Mouse (Mus musculus) heart, embryonic 16.5 days (tissue): Measurements from ENCODE around the gene Irf7. TPM values are rescaled to one million over a fixed set of nuclear protein-coding genes. Genes with fewer than 3 reads are reported as not detected.
A peak's percentile ranks its signal among the peaks of the same experiment; 100 is the strongest.

Experiments
- ATAC-seq: fragments of 200-750 bp; cut with Nextera tagmentation; replicated peaks from 2 replicates; pipeline ENCODE4 v1.8.0; 2017; ENCODE audit warnings: moderate number of reproducible peaks; ENCODE audit not compliant: insufficient read depth, low FRiP score; ENCODE audit errors: extremely low read depth
- H3K27ac ChIP-seq: fragments of 300-500 bp; sonication (generic); 2 replicates; pipeline ENCODE4 v1.5.1; 2014; ENCODE audit warnings: mild to moderate bottlenecking, low read length, control low read depth, moderate library complexity
- H3K27me3 ChIP-seq: fragments of 300-500 bp; sonication (generic); 2 replicates; pipeline ENCODE4 v1.6.1; 2014; ENCODE audit warnings: low read length, mixed read lengths; ENCODE audit not compliant: control insufficient read depth, insufficient read depth
- H3K36me3 ChIP-seq: fragments of 300-500 bp; sonication (generic); 2 replicates; pipeline ENCODE4 v1.6.1; 2014; ENCODE audit not compliant: control insufficient read depth, insufficient read depth
- H3K4me1 ChIP-seq: fragments of 300-500 bp; sonication (generic); 2 replicates; pipeline ENCODE4 v1.6.1; 2014; ENCODE audit warnings: low read length, mixed read lengths; ENCODE audit not compliant: control insufficient read depth, insufficient read depth
- H3K4me2 ChIP-seq: fragments of 300-500 bp; sonication (generic); 2 replicates; pipeline ENCODE4 v1.6.1; 2014; ENCODE audit warnings: low read depth, mild to moderate bottlenecking, control low read depth, low read length
- H3K4me3 ChIP-seq: fragments of 300-500 bp; sonication (generic); 2 replicates; pipeline ENCODE4 v1.5.1; 2014; ENCODE audit warnings: mild to moderate bottlenecking, control low read depth, low read length
- H3K9ac ChIP-seq: fragments of 300-500 bp; sonication (generic); 2 replicates; pipeline ENCODE4 v1.6.1; 2014; ENCODE audit warnings: low read length, control low read depth
- H3K9me3 ChIP-seq: fragments of 300-500 bp; sonication (generic); replicated peaks from 2 replicates; pipeline ENCODE4 v1.6.1; 2016; ENCODE audit warnings: low read length; ENCODE audit not compliant: control insufficient read depth
- WGBS: fragments of 180-500 bp; shearing (Covaris S2); extraction: QIAGEN DNeasy Blood & Tissue Kit; methylation state at CpG from one replicate; pipeline ENCODE4 v1.1.7; 2014; 5-methylcytosine and 5-hydroxymethylcytosine counted together
- polyA plus RNA-seq: library from polyadenylated mRNA; unstranded; fragments of >200 nt; fragmentation: Nextera tagmentation; extraction: Ambion mirVana; gene quantifications from 2 replicates; pipeline ENCODE4 v1.2.1, GENCODE M21; 2015

The Irf7 gene
- polyA plus RNA-seq, 1 experiment from 2014 or later: 9.1 TPM

DNA sequence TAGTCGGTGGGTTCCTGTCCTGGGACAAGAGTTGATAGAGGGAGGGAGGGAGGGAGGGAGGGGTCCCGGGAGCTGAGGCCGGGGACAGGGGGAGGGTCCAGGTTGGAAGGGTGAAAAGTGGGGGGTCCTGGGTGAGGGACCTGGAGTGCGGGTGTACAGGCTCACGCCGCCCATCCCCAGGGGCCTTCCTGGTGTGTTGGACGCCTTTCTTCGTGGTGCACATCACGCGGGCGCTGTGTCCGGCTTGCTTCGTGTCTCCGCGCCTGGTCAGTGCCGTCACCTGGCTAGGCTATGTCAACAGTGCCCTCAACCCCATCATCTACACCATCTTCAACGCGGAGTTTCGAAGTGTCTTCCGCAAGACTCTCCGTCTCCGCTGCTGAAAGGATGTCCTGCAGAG, 28.2 kb upstream of the Irf7 start:
- no peaks in the 10 kb centered on the region for H3K9me3 ChIP-seq

DNA sequence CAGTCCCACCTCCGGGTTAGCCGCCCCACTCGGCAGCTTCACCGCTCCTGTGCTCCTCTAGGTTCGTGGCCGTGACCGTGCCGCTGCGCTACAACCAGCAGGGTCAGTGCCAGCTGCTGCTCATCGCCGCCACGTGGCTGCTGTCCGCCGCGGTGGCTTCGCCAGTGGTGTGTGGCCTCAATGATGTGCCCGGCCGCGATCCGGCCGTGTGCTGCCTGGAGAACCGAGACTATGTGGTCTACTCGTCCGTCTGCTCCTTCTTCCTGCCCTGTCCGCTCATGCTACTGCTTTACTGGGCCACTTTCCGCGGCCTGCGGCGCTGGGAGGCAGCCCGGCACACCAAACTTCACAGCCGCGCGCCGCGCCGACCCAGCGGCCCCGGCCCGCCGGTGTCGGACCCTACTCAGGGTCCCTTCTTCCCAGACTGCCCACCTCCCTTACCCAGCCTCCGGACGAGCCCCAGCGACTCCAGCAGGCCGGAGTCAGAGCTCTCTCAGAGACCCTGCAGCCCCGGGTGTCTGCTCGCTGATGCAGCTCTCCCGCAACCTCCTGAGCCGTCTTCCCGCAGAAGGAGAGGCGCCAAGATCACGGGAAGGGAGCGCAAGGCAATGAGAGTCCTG, 27.7 kb upstream of the Irf7 start:
- ATAC-seq: no peak

More for the DNA sequence above, 28.2 kb upstream of the Irf7 start:
- Histone ChIP-seq H3K27me3 (peaks cover 47% of the 10 kb centered on the region), H3K36me3 (peaks cover 9% of the 10 kb centered on the region), H3K9ac (no peak overlapping the region), H3K4me2 (peak overlapping the region; percentile 62), H3K4me1 (peaks cover 18% of the 10 kb centered on the region), H3K4me3 (peak overlapping the region; percentile 41), H3K27ac (no peak overlapping the region)
- ATAC-seq: no peak
- 5% methylated on average over 22 of the region's 22 CpGs for WGBS

DNA sequence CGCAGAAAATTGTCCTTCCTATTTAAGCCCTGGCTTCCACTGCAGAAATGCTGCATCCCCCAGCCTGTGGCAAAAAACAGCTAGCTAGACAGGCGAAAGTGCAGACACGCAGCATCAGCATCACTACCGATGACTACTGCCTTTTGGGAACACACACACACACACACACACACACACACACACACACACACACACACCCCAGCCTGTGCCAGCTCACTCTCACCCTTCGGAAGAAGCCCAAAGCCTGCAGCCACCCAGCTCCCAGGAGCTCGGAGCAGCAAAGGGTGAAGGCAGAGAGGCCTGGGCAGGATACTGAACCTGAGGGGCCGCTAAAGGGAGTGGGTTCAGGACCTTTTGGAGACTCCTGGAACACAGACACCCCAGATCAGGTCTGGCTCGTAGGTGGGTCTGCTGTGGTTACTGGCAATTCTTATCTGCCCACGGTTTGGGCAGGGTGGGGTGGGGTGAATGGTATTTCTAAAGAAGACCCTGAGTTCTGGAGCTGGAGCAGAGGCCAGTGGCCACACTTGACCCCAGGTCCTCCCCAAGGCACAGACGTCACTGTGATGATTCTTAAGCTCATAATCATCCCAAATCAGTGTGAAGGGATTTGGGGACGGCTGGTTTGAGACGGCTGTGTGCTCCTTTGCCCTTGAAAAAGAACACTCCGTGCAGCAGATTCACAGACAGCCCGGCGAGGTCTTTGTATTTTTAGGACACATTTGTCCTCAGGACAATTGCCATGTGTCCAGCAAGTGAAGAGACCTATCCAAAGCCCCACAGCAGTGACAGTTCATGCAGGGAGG, 26.5 kb upstream of the Irf7 start:
- H3K4me1 ChIP-seq: peaks cover 18% of the 10 kb centered on the region
- 43% methylated on average over 15 of the region's 15 CpGs for WGBS
- ATAC-seq: no peak
- H3K4me3 ChIP-seq: peak overlapping the region; percentile 51
- H3K4me2 ChIP-seq: peak overlapping the region; percentile 75; the same call in 1 of the 2 replicates
- H3K9me3 ChIP-seq: no peaks in the 10 kb centered on the region
- peaks cover 47% of the 10 kb centered on the region for H3K27me3 ChIP-seq
- no peak overlapping the region for H3K27ac ChIP-seq
- H3K36me3 ChIP-seq: peaks cover 6% of the 10 kb centered on the region
- no peak overlapping the region; the same call in 1 of the 2 replicates for H3K9ac ChIP-seq

More for the DNA sequence above, 27.7 kb upstream of the Irf7 start:
- Histone ChIP-seq H3K27me3 (peaks cover 47% of the 10 kb centered on the region), H3K27ac (no peak overlapping the region), H3K36me3 (peaks cover 6% of the 10 kb centered on the region), H3K4me3 (peak overlapping the region; percentile 41), H3K9me3 (no peaks in the 10 kb centered on the region), H3K4me2 (peak overlapping the region; percentile 62), H3K9ac (peak overlapping the region; percentile 37), H3K4me1 (peaks cover 18% of the 10 kb centered on the region)
- WGBS: 2% methylated on average over 53 of the region's 53 CpGs

DNA sequence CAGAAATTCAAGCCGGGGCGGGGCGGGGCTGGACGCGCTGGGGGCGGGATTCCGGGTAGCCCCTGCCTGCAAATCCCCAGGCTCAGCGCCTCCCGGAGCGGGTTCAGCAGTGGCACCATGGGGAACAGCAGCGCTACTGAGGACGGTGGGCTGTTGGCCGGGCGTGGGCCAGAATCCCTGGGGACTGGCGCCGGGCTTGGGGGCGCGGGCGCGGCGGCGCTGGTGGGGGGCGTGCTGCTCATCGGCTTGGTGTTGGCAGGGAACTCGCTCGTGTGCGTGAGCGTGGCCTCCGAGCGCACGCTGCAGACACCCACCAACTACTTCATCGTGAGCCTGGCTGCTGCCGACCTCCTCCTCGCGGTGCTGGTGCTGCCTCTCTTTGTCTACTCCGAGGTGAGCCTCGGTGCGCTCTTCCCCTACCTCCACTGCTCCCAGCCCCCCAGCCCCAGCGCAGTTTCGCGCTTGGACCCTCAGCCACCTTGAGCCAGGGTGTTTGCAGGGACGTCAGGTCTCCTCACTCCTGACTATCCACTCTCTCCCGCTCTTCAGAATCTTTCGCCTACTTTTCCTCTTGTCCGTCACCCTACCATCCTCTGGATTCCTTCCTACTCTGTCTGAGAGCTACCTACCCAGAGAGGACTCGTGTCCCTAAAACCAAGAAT, 25.8 kb upstream of the Irf7 start, which contains the start of gene Drd4:
Gene Drd4, plus strand, starts transcription at position 86 of the 662 bp plus-strand sequence.
- Histone ChIP-seq H3K27ac (no peak within 1 kb of the TSS), H3K9ac (peak within 1 kb of the TSS; percentile 60), H3K9me3 (no peaks in the 10 kb centered on the region), H3K4me1 (peaks cover 18% of the 10 kb centered on the region), H3K36me3 (peaks cover 3% of the 10 kb centered on the region), H3K27me3 (peaks cover 47% of the 10 kb centered on the region), H3K4me3 (peak within 1 kb of the TSS; percentile 51), H3K4me2 (peak within 1 kb of the TSS; percentile 75)
- 5% methylated on average over 46 of the region's 46 CpGs for WGBS
- no peak for ATAC-seq

- ATAC-seq: no peak
- 73% methylated on average over 3 of the region's 3 CpGs for WGBS
- Histone ChIP-seq H3K4me2 (no peak overlapping the region), H3K36me3 (no peaks in the 10 kb centered on the region), H3K9me3 (no peaks in the 10 kb centered on the region), H3K9ac (no peak overlapping the region), H3K4me3 (no peak overlapping the region), H3K27ac (no peak overlapping the region), H3K4me1 (peaks cover 5% of the 10 kb centered on the region), H3K27me3 (peaks cover 23% of the 10 kb centered on the region)
Observed at GRCm38 (mm10) chr7:141288042-141288441, 21.8 kb upstream of the Irf7 start.

DNA sequence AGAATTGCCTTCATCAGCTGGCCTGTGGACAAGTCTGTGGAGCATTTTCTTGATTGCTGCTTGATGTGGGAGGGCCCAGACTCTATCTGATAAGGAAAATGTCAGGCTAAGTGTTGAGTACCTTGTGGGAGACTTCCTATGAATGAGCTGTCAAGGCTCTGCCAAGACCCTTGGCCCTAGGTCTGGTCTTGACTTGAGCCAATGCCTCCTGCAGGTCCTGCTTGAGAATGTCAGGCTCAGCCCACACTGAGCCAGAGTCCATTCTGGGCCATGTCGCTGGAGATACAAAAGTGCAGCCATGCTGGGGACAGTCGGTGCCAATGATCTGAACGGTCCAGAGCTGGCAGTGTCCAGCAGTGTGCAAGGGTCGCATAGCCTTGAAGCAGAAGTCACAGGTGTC, 16.5 kb upstream of the Irf7 start:
- WGBS: 78% methylated on average over 4 of the region's 4 CpGs
- H3K9ac ChIP-seq: no peak overlapping the region
- H3K27me3 ChIP-seq: peaks cover 8% of the 10 kb centered on the region
- no peak overlapping the region for H3K27ac ChIP-seq
- no peak overlapping the region for H3K4me2 ChIP-seq
- H3K4me3 ChIP-seq: no peak overlapping the region
- peaks cover 8% of the 10 kb centered on the region for H3K4me1 ChIP-seq
- no peaks in the 10 kb centered on the region for H3K36me3 ChIP-seq
- ATAC-seq: no peak
- H3K9me3 ChIP-seq: no peaks in the 10 kb centered on the region

- Histone ChIP-seq H3K9ac (no peak overlapping the region), H3K9me3 (no peaks in the 10 kb centered on the region), H3K4me2 (no peak overlapping the region), H3K4me3 (no peak overlapping the region), H3K36me3 (no peaks in the 10 kb centered on the region), H3K4me1 (peaks cover 8% of the 10 kb centered on the region), H3K27me3 (peaks cover 8% of the 10 kb centered on the region), H3K27ac (no peak overlapping the region)
- ATAC-seq: no peak
- WGBS: 78% methylated on average over 6 of the region's 6 CpGs
Observed at GRCm38 (mm10) chr7:141281442-141281841, 15.2 kb upstream of the Irf7 start.

DNA sequence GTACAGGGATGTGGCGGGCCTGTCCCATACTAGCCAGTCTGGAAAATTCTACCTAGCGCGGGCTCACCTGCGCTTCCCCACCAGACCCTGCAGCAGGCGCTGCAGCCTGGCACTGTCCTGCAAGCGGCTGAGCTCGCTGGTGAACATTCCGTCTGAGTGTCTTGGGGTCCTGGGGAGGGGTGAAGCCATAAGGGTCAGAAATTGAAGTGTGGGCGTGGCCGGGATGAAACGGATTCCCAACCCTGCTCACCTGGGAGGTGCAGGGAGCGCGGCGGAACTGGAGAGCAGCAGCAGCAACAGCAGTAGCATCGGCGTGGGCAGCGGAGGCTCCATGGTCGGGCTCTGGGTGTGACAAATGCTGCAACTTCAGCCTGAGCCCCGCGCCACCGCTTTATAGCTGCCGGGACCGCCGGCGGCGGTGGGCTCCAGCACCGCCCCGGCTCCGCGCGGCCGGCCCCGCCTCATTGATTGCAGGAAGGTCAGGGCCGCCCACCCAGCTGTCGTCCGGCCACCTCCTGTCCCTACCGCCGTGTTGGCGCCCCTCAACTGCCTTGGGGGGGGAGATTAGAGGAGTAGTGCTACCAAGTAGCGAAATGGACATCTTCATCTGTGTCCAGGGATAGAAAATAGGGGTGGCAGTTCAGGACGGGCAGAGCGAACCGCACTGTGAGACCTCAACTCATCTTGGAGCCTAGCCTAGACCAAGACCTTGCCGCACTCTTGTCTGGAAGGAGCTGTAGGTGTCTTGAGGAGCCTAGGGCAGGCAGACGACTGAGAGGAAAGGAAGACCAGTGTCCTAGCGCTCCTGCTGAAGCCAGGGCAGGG, 12.7 kb upstream of the Irf7 start, which contains the start of gene Sct:
Gene Sct, minus strand, starts transcription at position 368 of the 825 bp plus-strand sequence.
- ATAC-seq: no peak
- peaks cover 8% of the 10 kb centered on the region for H3K4me1 ChIP-seq
- peak within 1 kb of the TSS; percentile 67 for H3K9ac ChIP-seq
- peaks cover 8% of the 10 kb centered on the region for H3K27me3 ChIP-seq
- no peaks in the 10 kb centered on the region for H3K36me3 ChIP-seq
- peak within 1 kb of the TSS; percentile 94 for H3K4me2 ChIP-seq
- peak within 1 kb of the TSS; percentile 58 for H3K4me3 ChIP-seq
- H3K27ac ChIP-seq: no peak within 1 kb of the TSS
- no peaks in the 10 kb centered on the region for H3K9me3 ChIP-seq
- WGBS: 4% methylated on average over 45 of the region's 46 CpGs
